Mouse (Mus musculus) kidney, adult 2 months (tissue): ENCODE results near the gene Olfr458.

ENCODE experiments used
- CTCF ChIP-seq: fragments of 200-500 bp; conservative IDR thresholded peaks from 2 replicates; pipeline ENCODE4 v1.5.1; 2011; ENCODE audit warnings: low read depth, mild to moderate bottlenecking, control low read depth, low read length, moderate library complexity, mixed read lengths; ENCODE audit not compliant: insufficient read depth, insufficient read length
- POLR2A ChIP-seq: fragments of 200-500 bp; IDR thresholded peaks from one replicate; pipeline ENCODE4 v1.6.1; 2011; ENCODE audit warnings: low read depth, low read length, control low read depth

DNA sequence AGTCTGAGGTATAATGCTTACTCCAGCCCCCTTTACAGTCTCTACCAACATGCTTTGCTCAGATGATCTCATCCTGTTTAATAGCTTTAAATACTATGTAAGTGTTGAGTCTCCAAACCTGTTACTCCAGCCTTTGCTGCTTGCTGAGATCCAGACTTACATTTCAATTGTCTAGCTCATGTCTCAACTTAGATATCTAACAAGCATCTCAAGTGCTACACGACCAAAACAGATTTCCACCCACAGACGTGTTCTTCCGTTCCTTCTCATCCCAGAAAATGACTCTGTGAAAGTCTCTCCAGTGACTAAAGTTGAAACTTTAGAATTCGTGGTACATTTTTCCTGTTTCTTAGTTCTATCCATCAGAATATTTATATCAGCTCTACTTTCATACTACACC lies 38.7 kb downstream of the Olfr458 start:
- TF ChIP-seq POLR2A (no peak), CTCF (no peak)
